ENCODE assay signal across 22 mouse cellular contexts in genomic region chr1:139122626-139123025, GRCm38 (mm10).
"Had no signal": no experiment of that assay in that cellular context is flagged by ENCODE, and none has a peak within 500 bp of the region (broad histone marks: within the 10 kb centered on the region; RNA-seq: fewer than 3 reads in every experiment).

No protein-coding gene starts in this region.

- H3K36me3 ChIP-seq: lung, embryonic 15.5 days; midbrain, embryonic 15.5 days had no signal

- H3K27me3 ChIP-seq: lung, embryonic 15.5 days; megakaryocyte, embryonic 14.5 days; midbrain, embryonic 13.5 days; midbrain, embryonic 15.5 days; neural tube, embryonic 13.5 days; neural tube, embryonic 15.5 days had no signal

- DNase-seq: liver, postnatal 0 days; lung, adult 2 months; lung, postnatal 14 days; lung, postnatal 36 days; retina, postnatal 1 day; right cerebral cortex, adult 18-20 months; right cerebral cortex, postnatal 25 days; right cerebral cortex, postnatal 4 days; spleen, adult 18-20 months; thymus, adult 18-20 months; thymus, postnatal 14 days; thymus, postnatal 36 days had no signal

- H3K4me3 ChIP-seq: lung, embryonic 15.5 days; megakaryocyte, embryonic 14.5 days; midbrain, embryonic 13.5 days; midbrain, embryonic 15.5 days; myocyte; neural tube, embryonic 13.5 days; neural tube, embryonic 15.5 days had no signal

- H3K9me3 ChIP-seq: lung, embryonic 15.5 days; megakaryocyte, embryonic 14.5 days; midbrain, embryonic 13.5 days; midbrain, embryonic 15.5 days; neural tube, embryonic 13.5 days; neural tube, embryonic 15.5 days had no signal

- ATAC-seq: liver, postnatal 0 days; lung, postnatal 0 days; midbrain, embryonic 13.5 days; midbrain, embryonic 15.5 days had no signal

- H3K27ac ChIP-seq: lung, embryonic 15.5 days; macrophage; midbrain, embryonic 13.5 days; midbrain, embryonic 15.5 days; neural tube, embryonic 13.5 days; neural tube, embryonic 15.5 days had no signal

- H3K4me2 ChIP-seq: lung, embryonic 15.5 days; midbrain, embryonic 11.5 days; midbrain, embryonic 13.5 days; midbrain, embryonic 15.5 days; neural tube, embryonic 13.5 days; neural tube, embryonic 15.5 days had no signal

- H3K9ac ChIP-seq: liver, postnatal 0 days; lung, embryonic 15.5 days; midbrain, embryonic 13.5 days; midbrain, embryonic 15.5 days; neural tube, embryonic 13.5 days; neural tube, embryonic 15.5 days had no signal

- H3K4me1 ChIP-seq: lung, embryonic 15.5 days; midbrain, embryonic 13.5 days; midbrain, embryonic 15.5 days; neural tube, embryonic 13.5 days; neural tube, embryonic 15.5 days had no signal
